Mouse (Mus musculus) heart, postnatal 0 days (tissue): ENCODE measurements around the gene Otog. TPM values are rescaled to one million over a fixed set of nuclear protein-coding genes. Genes with fewer than 3 reads are reported as not detected.

Source experiments
- ATAC-seq: fragments of 200-750 bp; cut with Nextera tagmentation; 2 replicates; pipeline ENCODE4 v1.8.0; 2017; ENCODE audit warnings: low read depth, moderate number of reproducible peaks, moderate library complexity; ENCODE audit not compliant: insufficient read depth
- DNase-seq: peaks from one replicate; pipeline ENCODE4 v3.0.0-alpha.2; 2016; ENCODE audit warnings: low spot score
- H3K27ac ChIP-seq: fragments of 300-500 bp; sonication (generic); 2 replicates; pipeline ENCODE4 v1.5.1; 2014; ENCODE audit warnings: low read depth, mild to moderate bottlenecking
- H3K27me3 ChIP-seq: fragments of 300-500 bp; sonication (generic); 2 replicates; pipeline ENCODE4 v1.6.1; 2014; ENCODE audit warnings: low read length, mixed read lengths; ENCODE audit not compliant: control insufficient read depth, insufficient read depth
- H3K36me3 ChIP-seq: fragments of 300-500 bp; sonication (generic); replicated peaks from 2 replicates; pipeline ENCODE4 v1.6.1; 2014; ENCODE audit warnings: low read length, mixed read lengths; ENCODE audit not compliant: control insufficient read depth, insufficient read depth
- H3K4me1 ChIP-seq: fragments of 300-500 bp; sonication (generic); 2 replicates; pipeline ENCODE4 v1.6.1; 2014; ENCODE audit warnings: antibody characterized with exemption; ENCODE audit not compliant: control insufficient read depth, insufficient read depth
- H3K4me2 ChIP-seq: fragments of 300-500 bp; sonication (generic); 2 replicates; pipeline ENCODE4 v1.6.1; 2014; ENCODE audit warnings: low read depth, mild to moderate bottlenecking, low read length, moderate library complexity
- H3K4me3 ChIP-seq: fragments of 300-500 bp; sonication (generic); 2 replicates; pipeline ENCODE4 v1.5.1; 2014; ENCODE audit warnings: low read depth, low read length
- H3K9ac ChIP-seq: fragments of 300-500 bp; sonication (generic); replicated peaks from 2 replicates; pipeline ENCODE4 v1.6.1; 2014; ENCODE audit warnings: low read depth, low read length, mixed read lengths
- H3K9me3 ChIP-seq: fragments of 300-500 bp; sonication (generic); replicated peaks from 2 replicates; pipeline ENCODE4 v1.6.1; 2016; ENCODE audit warnings: low read length; ENCODE audit not compliant: control insufficient read depth
- CTCF ChIP-seq: IDR thresholded peaks from 2 replicates; pipeline ENCODE4 v1.5.1; 2016; ENCODE audit warnings: antibody characterized with exemption, control low read depth, low read depth
- EP300 ChIP-seq: IDR thresholded peaks from 2 replicates; pipeline ENCODE4 v1.6.1; 2016; ENCODE audit warnings: antibody characterized with exemption, low read depth
- WGBS: fragments of 180-500 bp; shearing (Covaris S2); extraction: QIAGEN DNeasy Blood & Tissue Kit; methylation state at CpG from one replicate; pipeline ENCODE4 v1.1.7; 2014; 5-methylcytosine and 5-hydroxymethylcytosine counted together
- polyA plus RNA-seq: library from polyadenylated mRNA; unstranded; fragments of >200 nt; fragmentation: Nextera tagmentation; extraction: Ambion mirVana; gene quantifications from 2 replicates; pipeline ENCODE4 v1.2.1, GENCODE M21; 2015
- total RNA-seq: library from RNA; depleted of rRNA; stranded (reverse); fragments of >200 nt; gene quantifications from 2 replicates; pipeline ENCODE4 v1.2.3, GENCODE M21; 2014; ENCODE audit warnings: low replicate concordance

Otog gene
- total and polyA plus RNA-seq, 2 experiments from 2014 or later: not detected

GRCm38 (mm10) chr7:46316948-46317347, 76.2 kb downstream of the Otog start:
- DNase-seq: no peak
- no peaks in the 10 kb centered on the region for H3K36me3 ChIP-seq
- no peak overlapping the region for H3K4me2 ChIP-seq
- no peaks in the 10 kb centered on the region for H3K9me3 ChIP-seq
- H3K27me3 ChIP-seq: no peaks in the 10 kb centered on the region
- no peaks in the 10 kb centered on the region; the same call in 1 of the 2 replicates for H3K4me1 ChIP-seq
- ATAC-seq: no peak
- H3K4me3 ChIP-seq: no peak overlapping the region
- WGBS: 15% methylated on average over 7 of the region's 7 CpGs
- TF ChIP-seq CTCF (no peak), EP300 (no peak)
- no peak overlapping the region for H3K9ac ChIP-seq
- no peak overlapping the region for H3K27ac ChIP-seq

- Histone ChIP-seq H3K4me2 (no peak overlapping the region), H3K27me3 (no peaks in the 10 kb centered on the region), H3K4me3 (no peak overlapping the region), H3K36me3 (no peaks in the 10 kb centered on the region), H3K4me1 (no peaks in the 10 kb centered on the region; the same call in 1 of the 2 replicates), H3K9ac (no peak overlapping the region), H3K9me3 (no peaks in the 10 kb centered on the region), H3K27ac (no peak overlapping the region)
- DNase-seq (no peak), ATAC-seq (no peak)
- TF ChIP-seq CTCF (no peak), EP300 (no peak)
- WGBS: 73% methylated on average over 3 of the region's 3 CpGs
Observed at GRCm38 (mm10) chr7:46321242-46321641, 80.5 kb downstream of the Otog start.

- Histone ChIP-seq H3K27ac (no peak overlapping the region), H3K4me1 (no peaks in the 10 kb centered on the region), H3K9ac (no peak overlapping the region), H3K36me3 (no peaks in the 10 kb centered on the region), H3K27me3 (no peaks in the 10 kb centered on the region), H3K4me2 (no peak overlapping the region), H3K9me3 (no peaks in the 10 kb centered on the region), H3K4me3 (no peak overlapping the region)
- 37% methylated on average over 4 of the region's 4 CpGs for WGBS
- DNase-seq (no peak), ATAC-seq (no peak)
- TF ChIP-seq EP300 (no peak), CTCF (no peak)
Observed at GRCm38 (mm10) chr7:46327896-46328295, 87.1 kb downstream of the Otog start.

GRCm38 (mm10) chr7:46337397-46337796, 96.6 kb downstream of the Otog start:
- Histone ChIP-seq H3K4me2 (no peak overlapping the region), H3K27me3 (no peaks in the 10 kb centered on the region)

GRCm38 (mm10) chr7:46339818-46340217, 99.0 kb downstream of the Otog start:
- no peak overlapping the region for H3K4me3 ChIP-seq
- no peaks in the 10 kb centered on the region for H3K9me3 ChIP-seq
- no peak overlapping the region for H3K27ac ChIP-seq
- ATAC-seq (no peak), DNase-seq (no peak)
- no peak overlapping the region for H3K9ac ChIP-seq
- no peaks in the 10 kb centered on the region for H3K36me3 ChIP-seq
- TF ChIP-seq EP300 (no peak), CTCF (no peak)
- WGBS: 48% methylated on average over 3 of the region's 3 CpGs
- H3K27me3 ChIP-seq: no peaks in the 10 kb centered on the region
- no peak overlapping the region for H3K4me2 ChIP-seq
- no peaks in the 10 kb centered on the region for H3K4me1 ChIP-seq

More at GRCm38 (mm10) chr7:46337397-46337796, 96.6 kb downstream of the Otog start:
- TF ChIP-seq EP300 (no peak), CTCF (no peak)
- ATAC-seq: no peak
- Histone ChIP-seq H3K27ac (no peak overlapping the region), H3K4me3 (no peak overlapping the region), H3K9me3 (no peaks in the 10 kb centered on the region), H3K36me3 (no peaks in the 10 kb centered on the region), H3K4me1 (no peaks in the 10 kb centered on the region), H3K9ac (no peak overlapping the region)
- DNase-seq: no peak
- 92% methylated on average over 9 of the region's 9 CpGs for WGBS

GRCm38 (mm10) chr7:46340295-46340694, 99.5 kb downstream of the Otog start:
- Histone ChIP-seq H3K4me2 (no peak overlapping the region), H3K27me3 (no peaks in the 10 kb centered on the region), H3K27ac (no peak overlapping the region), H3K4me3 (no peak overlapping the region), H3K4me1 (no peaks in the 10 kb centered on the region), H3K36me3 (no peaks in the 10 kb centered on the region), H3K9me3 (no peaks in the 10 kb centered on the region), H3K9ac (no peak overlapping the region)
- no peak for TF ChIP-seq CTCF
- no peak for TF ChIP-seq EP300
- 73% methylated on average over 5 of the region's 5 CpGs for WGBS
- DNase-seq (no peak), ATAC-seq (no peak)
